Mouse (Mus musculus) hindbrain, postnatal 0 days (tissue): Measurements from ENCODE around the gene Oxct2a. TPM values are rescaled to one million over a fixed set of nuclear protein-coding genes. Genes with fewer than 3 reads are reported as not detected.

Experiments
- ATAC-seq: fragments of 200-750 bp; cut with Nextera tagmentation; 2 replicates; pipeline ENCODE4 v1.8.0; 2017; ENCODE audit warnings: mild to moderate bottlenecking, moderate TSS enrichment, moderate library complexity
- DNase-seq: peaks from one replicate; pipeline ENCODE4 v3.0.0-alpha.2; 2015; ENCODE audit warnings: low spot score
- H3K27ac ChIP-seq: fragments of 300-500 bp; sonication (generic); 2 replicates; pipeline ENCODE4 v1.5.1; 2014; ENCODE audit warnings: mild to moderate bottlenecking
- H3K27me3 ChIP-seq: fragments of 300-500 bp; sonication (generic); 2 replicates; pipeline ENCODE4 v1.6.1; 2014; ENCODE audit warnings: low read length, mixed read lengths; ENCODE audit not compliant: insufficient read depth
- H3K36me3 ChIP-seq: fragments of 300-500 bp; sonication (generic); 2 replicates; pipeline ENCODE4 v1.6.1; 2014; ENCODE audit warnings: low read length, mixed read lengths; ENCODE audit not compliant: insufficient read depth
- H3K4me1 ChIP-seq: fragments of 300-500 bp; sonication (generic); 2 replicates; pipeline ENCODE4 v1.6.1; 2014; ENCODE audit warnings: antibody characterized with exemption, low read length, mixed read lengths; ENCODE audit not compliant: insufficient read depth
- H3K4me2 ChIP-seq: fragments of 300-500 bp; sonication (generic); 2 replicates; pipeline ENCODE4 v1.6.1; 2014; ENCODE audit warnings: low read depth, mild to moderate bottlenecking, low read length, moderate library complexity, mixed read lengths
- H3K4me3 ChIP-seq: fragments of 300-500 bp; sonication (generic); 2 replicates; pipeline ENCODE4 v1.5.1; 2014; ENCODE audit warnings: low read length
- H3K9ac ChIP-seq: fragments of 300-500 bp; sonication (generic); replicated peaks from 2 replicates; pipeline ENCODE4 v1.6.1; 2014; ENCODE audit warnings: mild to moderate bottlenecking, low read length, moderate library complexity, mixed read lengths
- H3K9me3 ChIP-seq: fragments of 300-500 bp; sonication (generic); 2 replicates; pipeline ENCODE4 v1.6.1; 2016; ENCODE audit warnings: low read length, mixed read lengths
- CTCF ChIP-seq: IDR thresholded peaks from 2 replicates; pipeline ENCODE4 v1.5.1; 2016; ENCODE audit warnings: antibody characterized with exemption, control low read depth, low read depth
- WGBS: fragments of 180-500 bp; shearing (Covaris S2); extraction: QIAGEN DNeasy Blood & Tissue Kit; methylation state at CpG from one replicate; pipeline ENCODE4 v1.1.7; 2014; 5-methylcytosine and 5-hydroxymethylcytosine counted together
- polyA plus RNA-seq: library from polyadenylated mRNA; unstranded; fragments of >200 nt; fragmentation: Nextera tagmentation; extraction: Ambion mirVana; gene quantifications from 2 replicates; pipeline ENCODE4 v1.2.1, GENCODE M21; 2015
- total RNA-seq: library from RNA; depleted of rRNA; stranded (reverse); fragments of >200 nt; gene quantifications from 2 replicates; pipeline ENCODE4 v1.2.3, GENCODE M21; 2014; rRNA removed

Oxct2a gene
- 0.25 and 0.47 TPM in 2 replicates for total RNA-seq
- 0.20 TPM in 2 replicates for polyA plus RNA-seq

GRCm38 (mm10) chr4:123323534-123323933 is at the start of gene Oxct2a:
Oxct2a (minus strand) TSS chr4:123323634.
- H3K4me3 ChIP-seq: peak within 1 kb of the TSS; percentile 21
- no peaks in the 10 kb centered on the region for H3K9me3 ChIP-seq
- ATAC-seq (peak; percentile 44), DNase-seq (no peak)
- peak within 1 kb of the TSS; percentile 46 for H3K4me2 ChIP-seq
- WGBS: 13% methylated on average over 13 of the region's 13 CpGs
- no peak for TF ChIP-seq CTCF
- no peaks in the 10 kb centered on the region for H3K36me3 ChIP-seq
- H3K27me3 ChIP-seq: no peaks in the 10 kb centered on the region
- H3K27ac ChIP-seq: no peak within 1 kb of the TSS
- H3K4me1 ChIP-seq: no peaks in the 10 kb centered on the region
- H3K9ac ChIP-seq: no peak within 1 kb of the TSS

- Histone ChIP-seq H3K4me3 (no peak overlapping the region), H3K9ac (no peak overlapping the region), H3K36me3 (peaks cover 72% of the 10 kb centered on the region), H3K4me1 (no peaks in the 10 kb centered on the region), H3K27me3 (no peaks in the 10 kb centered on the region), H3K9me3 (no peaks in the 10 kb centered on the region), H3K27ac (no peak overlapping the region), H3K4me2 (no peak overlapping the region)
- no peak for TF ChIP-seq CTCF
- WGBS: 95% methylated on average over 4 of the region's 4 CpGs
- DNase-seq (no peak), ATAC-seq (no peak)
Observed at GRCm38 (mm10) chr4:123363555-123363954, 40.1 kb upstream of the Oxct2a start.

- ATAC-seq (no peak), DNase-seq (no peak)
- H3K4me2 ChIP-seq: no peak overlapping the region
- 96% methylated on average over 12 of the region's 12 CpGs for WGBS
- no peaks in the 10 kb centered on the region for H3K4me1 ChIP-seq
- no peak overlapping the region for H3K27ac ChIP-seq
- H3K27me3 ChIP-seq: no peaks in the 10 kb centered on the region
- H3K9me3 ChIP-seq: no peaks in the 10 kb centered on the region
- no peak overlapping the region for H3K4me3 ChIP-seq
- no peak for TF ChIP-seq CTCF
- peaks cover 67% of the 10 kb centered on the region for H3K36me3 ChIP-seq
- no peak overlapping the region for H3K9ac ChIP-seq
Observed at GRCm38 (mm10) chr4:123360771-123361170, 37.3 kb upstream of the Oxct2a start.

GRCm38 (mm10) chr4:123358613-123359012 is 35.2 kb upstream of the Oxct2a start:
- no peaks in the 10 kb centered on the region for H3K9me3 ChIP-seq
- WGBS: 94% methylated on average over 7 of the region's 7 CpGs
- H3K27ac ChIP-seq: no peak overlapping the region
- no peak for DNase-seq
- H3K9ac ChIP-seq: no peak overlapping the region
- no peaks in the 10 kb centered on the region for H3K4me1 ChIP-seq
- H3K4me2 ChIP-seq: no peak overlapping the region
- H3K36me3 ChIP-seq: peaks cover 70% of the 10 kb centered on the region
- H3K4me3 ChIP-seq: no peak overlapping the region
- ATAC-seq: no peak
- H3K27me3 ChIP-seq: no peaks in the 10 kb centered on the region
- no peak for TF ChIP-seq CTCF

GRCm38 (mm10) chr4:123355941-123356340 is 32.5 kb upstream of the Oxct2a start:
- H3K9ac ChIP-seq: no peak overlapping the region
- no peaks in the 10 kb centered on the region for H3K4me1 ChIP-seq
- peaks cover 70% of the 10 kb centered on the region for H3K36me3 ChIP-seq
- H3K27me3 ChIP-seq: no peaks in the 10 kb centered on the region
- no peak overlapping the region for H3K4me2 ChIP-seq
- 90% methylated on average over 8 of the region's 8 CpGs for WGBS
- DNase-seq (no peak), ATAC-seq (no peak)
- TF ChIP-seq CTCF: no peak
- H3K27ac ChIP-seq: no peak overlapping the region
- H3K9me3 ChIP-seq: no peaks in the 10 kb centered on the region
- H3K4me3 ChIP-seq: no peak overlapping the region

GRCm38 (mm10) chr4:123353271-123353877 is 29.9 kb upstream of the Oxct2a start:
- H3K4me1 ChIP-seq: no peaks in the 10 kb centered on the region
- H3K27me3 ChIP-seq: no peaks in the 10 kb centered on the region
- WGBS: 91% methylated on average over 10 of the region's 10 CpGs
- no peak overlapping the region for H3K27ac ChIP-seq
- TF ChIP-seq CTCF: no peak
- no peaks in the 10 kb centered on the region for H3K9me3 ChIP-seq
- H3K4me3 ChIP-seq: no peak overlapping the region
- no peak overlapping the region for H3K9ac ChIP-seq
- DNase-seq (no peak), ATAC-seq (no peak)
- H3K4me2 ChIP-seq: no peak overlapping the region
- H3K36me3 ChIP-seq: peaks cover 66% of the 10 kb centered on the region

- ATAC-seq (no peak), DNase-seq (no peak)
- H3K27me3 ChIP-seq: peaks cover 10% of the 10 kb centered on the region
- no peak overlapping the region for H3K27ac ChIP-seq
- no peaks in the 10 kb centered on the region for H3K9me3 ChIP-seq
- WGBS: 16% methylated on average over 6 of the region's 6 CpGs
- H3K4me2 ChIP-seq: peak overlapping the region; percentile 67
- H3K4me3 ChIP-seq: peak overlapping the region; percentile 42
- TF ChIP-seq CTCF: no peak
- peaks cover 7% of the 10 kb centered on the region; the same call in 1 of the 2 replicates for H3K4me1 ChIP-seq
- H3K36me3 ChIP-seq: no peaks in the 10 kb centered on the region; the same call in 1 of the 2 replicates
- no peak overlapping the region for H3K9ac ChIP-seq
Observed at GRCm38 (mm10) chr4:123343471-123343789, 20.0 kb upstream of the Oxct2a start.
